Mouse (Mus musculus): Measurements from ENCODE around the gene Olfr1240.

DNA sequence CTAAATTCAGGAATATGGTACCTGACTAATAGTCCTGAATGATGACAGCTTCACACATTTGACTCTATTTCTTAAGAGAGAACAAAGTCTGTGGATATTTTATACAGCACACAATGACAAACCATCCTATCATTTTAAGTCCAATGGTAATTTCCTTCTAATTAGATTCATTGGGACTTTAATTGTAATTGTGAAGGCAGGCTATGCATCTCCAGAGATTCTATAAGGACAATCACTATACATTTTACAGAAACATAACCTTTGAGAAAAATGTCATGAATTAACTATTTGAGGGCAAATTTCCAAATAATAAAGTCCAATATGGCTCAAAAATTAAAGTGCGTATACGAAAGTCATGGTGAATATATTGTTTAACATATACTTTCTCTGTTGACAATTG lies 22.5 kb downstream of the Olfr1240 start, which contains the start of gene Olfr1239:
- TF ChIP-seq CTCF (IDR thresholded peaks at IDR 0.05; ENCODE audit: insufficient read depth, low read depth, low read length) (no peak), POLR2A (IDR thresholded peaks at IDR 0.05; ENCODE audit: insufficient read depth, low read depth, low read length) (no peak)

All from olfactory bulb, adult 2 months (tissue).